Mouse (Mus musculus): Measurements from ENCODE around the gene 4930562C15Rik.

4930562C15Rik gene

DNA sequence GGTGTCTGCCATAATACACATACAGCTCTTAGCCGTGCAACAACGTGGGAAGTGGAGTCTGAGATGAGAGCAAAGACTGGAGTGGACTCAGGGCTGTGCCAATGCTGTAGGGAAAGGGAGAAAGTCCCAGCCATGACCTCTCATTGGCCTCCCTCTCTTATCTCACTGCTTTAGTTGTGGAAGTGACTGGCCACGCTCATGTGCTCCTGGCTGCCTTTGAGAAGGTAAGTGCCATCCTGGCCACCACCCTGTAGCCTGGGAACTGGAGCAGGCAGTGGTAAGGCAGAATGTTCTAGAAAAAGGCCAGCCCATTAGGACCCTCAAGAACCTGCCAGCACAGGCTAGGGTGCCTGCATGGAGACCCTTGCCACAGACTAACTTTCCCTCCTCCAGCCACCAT lies 80.7 kb downstream of the 4930562C15Rik start:
- no peak for DNase-seq (ENCODE audit: low read depth, low spot score)

- DNase-seq (ENCODE audit: low read depth, low spot score) = no peak
Measured at GRCm38 (mm10) chr16:4916608-4917007, 81.4 kb downstream of the 4930562C15Rik start.

Data from A20 (cell line).